Comparison of ENCODE assay signal across 10 mouse cellular contexts in genomic region chr3:31060745-31061102, GRCm38 (mm10). TPM values are rescaled to one million over a fixed set of nuclear protein-coding genes. Genes with fewer than 3 reads are reported as not detected.
DNase-seq lines count a peak whose midpoint lies in the region; ATAC-seq and TF ChIP-seq lines count a peak whose summit lies in the region.
"Had no signal": no experiment of that assay in that cellular context is flagged by ENCODE, and none has a peak within 500 bp of the region (broad histone marks: within the 10 kb centered on the region; RNA-seq: fewer than 3 reads in every experiment).

No protein-coding gene starts in this region.

- no peak for TF ChIP-seq CTCF in ES-Bruce4 (IDR thresholded peaks at IDR 0.05; ENCODE audit: low read depth, low read length)

- H3K27ac ChIP-seq in kidney, embryonic 16.5 days (ENCODE audit: low read length): 0 out of 2 replicates have a peak overlapping the region, but pooled peaks have one; percentile 2
- peak overlapping the region; percentile 37 for H3K27ac ChIP-seq in ES-Bruce4 (ENCODE audit: insufficient read depth, low read length)
- H3K27ac ChIP-seq in liver, embryonic 15.5 days (replicated peaks): no peak overlapping the region
- H3K27ac ChIP-seq: heart, embryonic 10.5 days had no signal

- TF ChIP-seq EP300 in ES-Bruce4 (IDR thresholded peaks at IDR 0.05; ENCODE audit: insufficient read depth, low read depth, low read length): no peak

- DNase-seq in kidney, postnatal 14 days: no peak
- peak; percentile 39 for DNase-seq in WW6 (ENCODE audit: low read depth, low spot score)
- DNase-seq in left cerebral cortex, postnatal 14 days (ENCODE audit: low spot score in 2 of 2): no peak
- no peak for DNase-seq in left cerebral cortex, adult 11 months (ENCODE audit: low spot score)
- no peak for DNase-seq in cerebellum, postnatal 14 days
- DNase-seq: lung, postnatal 10 days had no signal

- H3K4me1 ChIP-seq in kidney, embryonic 16.5 days (ENCODE audit: insufficient read depth, low read length): no peaks in the 10 kb centered on the region
- H3K4me1 ChIP-seq in ES-Bruce4 (ENCODE audit: control insufficient read depth, insufficient read depth, low read length): no peaks in the 10 kb centered on the region
- peaks cover 17% of the 10 kb centered on the region for H3K4me1 ChIP-seq in liver, embryonic 15.5 days (replicated peaks)
- H3K4me1 ChIP-seq: heart, embryonic 10.5 days had no signal

- H3K36me3 ChIP-seq in kidney, embryonic 16.5 days (ENCODE audit: insufficient read depth, low read length): no peaks in the 10 kb centered on the region
- no peaks in the 10 kb centered on the region for H3K36me3 ChIP-seq in ES-Bruce4 (ENCODE audit: control insufficient read depth, insufficient read depth, low read length, poor library complexity, severe bottlenecking)
- H3K36me3 ChIP-seq in liver, embryonic 15.5 days (replicated peaks): no peaks in the 10 kb centered on the region
- H3K36me3 ChIP-seq: heart, embryonic 10.5 days had no signal

- no peaks in the 10 kb centered on the region for H3K9me3 ChIP-seq in kidney, embryonic 16.5 days (ENCODE audit: low read length)
- no peaks in the 10 kb centered on the region for H3K9me3 ChIP-seq in ES-Bruce4 (replicated peaks; ENCODE audit: control insufficient read depth, insufficient read depth, low read length, poor library complexity, severe bottlenecking)
- no peaks in the 10 kb centered on the region for H3K9me3 ChIP-seq in liver, embryonic 15.5 days (replicated peaks)
- H3K9me3 ChIP-seq: heart, embryonic 10.5 days had no signal

- no peak overlapping the region for H3K9ac ChIP-seq in kidney, embryonic 16.5 days (replicated peaks; ENCODE audit: low read length)
- peak overlapping the region; percentile 60 for H3K9ac ChIP-seq in ES-Bruce4 (ENCODE audit: low read depth, poor library complexity, severe bottlenecking)
- H3K9ac ChIP-seq in liver, embryonic 15.5 days: no peak overlapping the region

- no peak overlapping the region for H3K4me3 ChIP-seq in kidney, embryonic 16.5 days (ENCODE audit: low read length)
- peak overlapping the region; percentile 37 for H3K4me3 ChIP-seq in ES-Bruce4 (ENCODE audit: low read depth, low read length)
- H3K4me3 ChIP-seq in liver, embryonic 15.5 days (replicated peaks): 0 out of 2 replicates have a peak overlapping the region, but pooled peaks have one; percentile 28
- H3K4me3 ChIP-seq: heart, embryonic 10.5 days had no signal

- 86% methylated on average over 8 of the region's 8 CpGs for WGBS in kidney, embryonic 16.5 days
- WGBS in liver, embryonic 15.5 days (ENCODE audit: insufficient replicate concordance): 28% methylated on average over 8 of the region's 8 CpGs

- H3K4me2 ChIP-seq in kidney, embryonic 16.5 days (replicated peaks; ENCODE audit: low read depth, low read length): no peak overlapping the region
- peak overlapping the region; percentile 57 for H3K4me2 ChIP-seq in liver, embryonic 15.5 days

- no peaks in the 10 kb centered on the region for H3K27me3 ChIP-seq in kidney, embryonic 16.5 days (ENCODE audit: insufficient read depth, low read length)
- no peaks in the 10 kb centered on the region for H3K27me3 ChIP-seq in ES-Bruce4 (ENCODE audit: control insufficient read depth, insufficient read depth, low read length, poor library complexity, severe bottlenecking)
- H3K27me3 ChIP-seq in liver, embryonic 15.5 days: no peaks in the 10 kb centered on the region

- intact Hi-C loops in left cerebral cortex, postnatal 14 days (cut with DNase I): no loop called here

- ATAC-seq in kidney, embryonic 16.5 days (ENCODE audit: low FRiP score, low TSS enrichment): no peak
- ATAC-seq in liver, embryonic 15.5 days (ENCODE audit: insufficient read depth): no peak

- no peak for TF ChIP-seq POLR2A in ES-Bruce4 (IDR thresholded peaks at IDR 0.05; ENCODE audit: insufficient read depth, low read length)

RNA-seq across cellular contexts. Expression of gene Skil, which starts 34.1 kb away (rescaled TPM):
- polyA plus RNA-seq in kidney, embryonic 16.5 days (2015; fragmentation: Nextera tagmentation; extraction: Ambion mirVana): 18.5 and 21.2 TPM in 2 replicates
- 64.4 and 69.6 TPM in 2 replicates for polyA plus RNA-seq in ES-Bruce4 (2011; ENCODE audit: insufficient read depth, insufficient read length, low read depth, missing spikeins)
- polyA plus RNA-seq in liver, embryonic 15.5 days (2015; fragmentation: Nextera tagmentation; extraction: Ambion mirVana): 4.3 TPM in 2 replicates
- 10 to 100 TPM; 63.1 to 64.6 TPM for total RNA-seq in left cerebral cortex, postnatal 14 days (2021)
